Mouse (Mus musculus) spleen, embryonic (tissue): ENCODE measurements around the gene Atp7b.

ENCODE experiments used
- CTCF ChIA-PET: fragments of 350-600 bp; sonication (Branson Sonifier 250); formaldehyde crosslinking; loops from one replicate; lab custom pipeline; 2022; lab: Charles Lee

Gene Atp7b

DNA sequence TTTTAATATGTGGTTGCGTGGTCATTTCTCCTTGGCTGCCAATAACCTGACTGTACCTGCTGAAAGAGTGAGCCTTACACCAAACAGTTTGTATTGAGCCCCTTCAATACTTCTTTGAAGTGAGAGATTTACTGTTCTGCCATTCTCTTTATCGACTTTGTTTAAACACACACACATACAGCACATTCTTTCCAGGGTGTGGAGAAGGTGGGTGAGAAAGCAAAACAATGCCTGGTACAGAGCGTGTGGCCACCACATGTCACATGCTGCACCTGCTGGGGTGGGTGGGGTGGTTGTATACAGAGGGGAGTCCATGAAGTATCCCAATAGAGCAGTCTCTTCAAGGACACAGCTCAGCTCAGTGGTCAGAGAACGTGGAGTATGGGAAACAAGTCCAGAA lies 34.9 kb downstream of the Atp7b start:
- CTCF ChIA-PET = no interaction called here

- CTCF ChIA-PET = no interaction called here
These were observed 37.9 kb downstream of the Atp7b start for GRCm38 (mm10) chr8:22022244-22022643.

DNA sequence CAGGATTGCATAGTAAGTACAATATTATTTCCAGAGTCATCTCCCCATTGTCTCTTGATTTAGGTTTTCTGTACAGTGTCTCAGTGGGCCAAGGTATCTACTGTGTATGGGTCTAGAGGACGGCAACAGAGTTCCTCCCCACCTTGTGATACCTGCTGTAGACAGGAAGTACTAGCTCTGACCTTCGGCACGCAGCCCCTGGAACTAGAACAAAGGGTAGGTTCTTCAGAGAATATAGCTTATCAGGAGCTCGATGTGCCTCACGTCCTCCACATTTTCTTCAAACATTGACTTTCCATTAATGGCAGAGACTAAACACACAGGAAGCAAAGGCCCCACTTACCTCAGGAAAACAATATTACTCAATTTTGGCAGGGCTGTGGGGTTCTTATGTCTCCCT lies 40.6 kb downstream of the Atp7b start:
- CTCF ChIA-PET = no interaction called here

GRCm38 (mm10) chr8:22017731-22018130 lies 42.4 kb downstream of the Atp7b start:
- CTCF ChIA-PET = no interaction called here

- CTCF ChIA-PET = no interaction called here
These were observed 46.9 kb downstream of the Atp7b start for GRCm38 (mm10) chr8:22013034-22013707.

GRCm38 (mm10) chr8:22009403-22009802 lies 50.7 kb downstream of the Atp7b start:
- CTCF ChIA-PET = no interaction called here

DNA sequence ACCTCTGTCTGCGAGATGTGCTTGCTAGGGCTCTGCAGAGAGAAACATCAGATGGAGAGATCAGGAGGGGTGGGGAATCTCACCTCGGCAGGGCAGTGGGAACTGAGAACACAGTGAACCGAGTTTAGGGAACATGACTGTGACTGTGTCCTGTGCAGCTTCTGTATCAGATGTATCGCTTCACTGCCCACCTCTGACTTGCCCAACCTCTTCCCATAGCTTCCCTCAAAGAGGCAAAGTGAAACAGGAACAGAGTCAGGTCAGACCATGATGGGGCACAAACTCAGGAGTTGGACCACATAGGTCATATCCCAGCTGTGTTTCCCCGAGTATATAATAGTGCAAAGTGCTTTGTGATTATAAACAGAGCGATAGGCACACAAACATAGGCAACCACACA lies 53.7 kb downstream of the Atp7b start:
- CTCF ChIA-PET = no interaction called here

- CTCF ChIA-PET = no interaction called here
These were observed 55.2 kb downstream of the Atp7b start for GRCm38 (mm10) chr8:22004750-22005522.

- CTCF ChIA-PET = interaction anchor here (0.6 kb wide), 1 partner anchor 34 kb away, joined by 3 read pairs; no protein-coding TSS in a partner anchor
These were observed 64.9 kb downstream of the Atp7b start for GRCm38 (mm10) chr8:21995181-21995580.

DNA sequence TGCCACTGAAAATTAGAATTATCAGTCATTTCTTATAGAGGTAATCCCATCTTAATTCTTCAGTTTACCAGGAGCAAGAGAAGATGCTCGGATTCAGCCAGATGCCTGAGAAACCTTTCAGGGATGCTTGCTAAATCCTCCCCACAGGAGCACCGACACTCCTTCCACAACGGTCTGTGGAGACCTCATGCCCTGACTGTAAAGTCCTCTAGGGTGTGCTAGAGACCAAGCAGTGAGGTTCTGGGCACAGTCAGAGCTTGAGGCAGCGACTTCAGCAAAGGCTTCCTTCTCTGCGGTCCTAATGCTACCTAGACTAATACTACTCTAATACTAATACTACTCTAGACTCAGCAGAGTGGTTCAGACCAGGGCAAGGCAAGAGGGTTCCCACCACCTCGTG lies 67.9 kb downstream of the Atp7b start:
- CTCF ChIA-PET = no interaction called here

DNA sequence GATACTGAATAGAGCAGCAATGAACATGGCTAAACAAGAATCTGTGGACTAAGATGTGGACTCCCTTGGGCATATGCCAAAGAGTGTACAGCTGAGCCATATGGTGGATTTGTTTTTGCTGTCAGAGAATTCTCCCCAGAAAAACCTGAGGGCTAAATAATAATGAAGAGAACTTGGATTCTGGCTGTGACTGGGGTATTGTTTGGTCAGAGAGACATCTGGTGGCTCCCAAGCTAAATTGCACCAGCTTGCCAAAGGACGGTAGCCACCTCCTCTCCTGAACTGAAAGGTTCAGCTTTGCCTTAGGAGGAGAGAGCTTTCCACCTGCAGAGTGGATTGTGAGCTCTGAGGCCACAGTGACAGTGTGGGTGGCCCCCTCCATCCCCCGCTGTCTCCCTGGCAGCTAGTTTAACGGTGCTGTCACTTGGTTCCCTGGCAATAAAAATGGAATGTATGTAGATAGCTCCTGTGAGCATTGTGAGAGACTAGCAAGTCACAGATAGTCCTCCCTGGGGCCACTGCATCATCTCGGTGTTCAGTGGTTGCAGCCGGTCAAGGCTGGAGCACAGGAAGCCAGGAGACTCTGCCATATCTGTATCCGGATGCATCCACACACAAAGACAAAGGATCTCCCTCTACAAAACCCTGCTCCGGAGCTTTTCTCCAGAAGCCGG lies 78.3 kb downstream of the Atp7b start:
- CTCF ChIA-PET = no interaction called here

DNA sequence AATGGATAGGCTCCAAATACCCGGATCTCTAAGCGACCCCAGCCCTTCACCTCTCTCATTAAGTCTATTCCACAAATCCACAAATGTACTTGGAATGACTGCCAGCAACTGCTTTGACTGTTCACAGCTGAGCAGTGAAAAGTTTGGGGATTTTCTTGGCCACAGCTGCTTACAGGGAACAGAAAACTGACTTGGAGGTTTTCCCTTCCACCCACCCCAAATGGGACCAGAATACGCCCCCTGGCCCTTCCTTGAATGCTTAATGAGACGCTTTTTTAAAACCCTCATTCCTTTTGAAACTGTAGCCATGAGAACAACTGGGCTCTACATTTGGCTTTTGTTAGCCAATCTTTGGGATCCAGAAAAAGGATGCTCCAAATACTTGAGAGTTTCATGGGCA lies 81.9 kb downstream of the Atp7b start:
- CTCF ChIA-PET = no interaction called here

DNA sequence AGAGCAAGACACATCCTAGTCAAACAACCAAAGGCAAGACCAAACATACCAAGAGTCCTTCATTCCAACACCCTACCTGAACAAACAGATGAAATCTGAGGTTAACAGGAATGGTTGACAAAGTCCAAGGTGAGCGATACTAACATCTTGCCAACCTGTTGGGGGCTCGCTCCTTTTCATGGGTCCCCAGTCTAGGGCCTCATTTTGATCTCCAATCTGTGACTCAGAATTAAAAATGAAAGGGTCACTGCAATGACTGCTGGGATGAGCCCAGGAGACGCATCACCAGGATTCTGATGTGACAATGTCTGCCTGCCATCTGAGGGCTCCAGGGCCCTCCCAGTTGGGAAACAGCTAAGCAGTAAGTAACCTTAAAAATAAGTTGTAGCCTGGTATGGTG lies 90.6 kb downstream of the Atp7b start, which contains the start of gene Ccdc70:
Gene Ccdc70 (plus strand): TSS at position 301 of the 400 bp plus-strand sequence.
- CTCF ChIA-PET = no interaction called here

- CTCF ChIA-PET = no interaction called here
These were observed 93.5 kb downstream of the Atp7b start for GRCm38 (mm10) chr8:21966646-21967045.

GRCm38 (mm10) chr8:21958414-21958813 lies 101.7 kb downstream of the Atp7b start, which contains the start of gene Fam90a1a:
Gene Fam90a1a (plus strand): TSS chr8:21958714.
- CTCF ChIA-PET = no interaction called here

GRCm38 (mm10) chr8:21956336-21956735 lies 103.8 kb downstream of the Atp7b start:
- CTCF ChIA-PET = no interaction called here

- CTCF ChIA-PET = no interaction called here
These were observed 104.8 kb downstream of the Atp7b start for GRCm38 (mm10) chr8:21955321-21955720.

DNA sequence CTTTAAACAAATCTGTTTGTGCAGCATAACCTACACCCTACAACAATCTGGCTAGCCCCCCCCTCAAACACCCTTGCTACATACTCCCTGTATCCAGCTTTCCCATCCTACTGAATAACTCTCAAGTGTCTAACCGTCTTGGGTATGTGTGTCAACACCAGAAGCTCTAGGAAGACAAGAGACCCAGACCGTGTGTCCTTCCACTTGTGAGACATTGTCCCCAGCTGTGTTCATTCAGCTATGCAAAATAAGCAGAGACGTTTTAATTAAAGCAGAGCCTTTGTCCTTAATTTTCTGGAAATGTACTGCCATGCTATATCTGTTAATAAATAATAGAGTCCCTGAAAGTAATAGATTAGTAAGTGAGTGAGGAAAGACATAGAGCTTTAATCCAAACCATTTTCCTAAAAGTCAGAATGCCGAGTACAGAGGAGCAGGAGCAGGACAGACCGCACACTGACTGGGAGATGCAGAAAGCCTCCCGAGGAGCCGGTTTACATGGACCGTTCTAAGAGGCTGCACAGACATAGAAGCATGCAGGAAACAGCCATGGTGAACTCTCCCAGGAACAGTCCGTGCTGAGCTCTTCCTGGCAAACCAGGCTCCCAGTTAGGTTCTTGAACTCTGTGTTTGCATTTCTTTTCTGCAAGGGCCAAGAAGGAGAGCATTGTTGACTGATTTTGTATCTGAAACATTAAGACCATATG lies 112.6 kb downstream of the Atp7b start:
- CTCF ChIA-PET = no interaction called here

GRCm38 (mm10) chr8:21946462-21946861 lies 113.6 kb downstream of the Atp7b start, which contains the start of gene Defb13:
Gene Defb13 (plus strand): TSS chr8:21946762.
- CTCF ChIA-PET = no interaction called here
